Mouse (Mus musculus) 3134 (cell line): ENCODE measurements around the gene Hspa13.
A peak's percentile ranks its signal among the peaks of the same experiment; 100 is the strongest.

Experiments
- DNase-seq: peaks from one replicate; pipeline ENCODE4 v3.0.0-alpha.2; 2011; ENCODE audit warnings: low spot score; ENCODE audit not compliant: insufficient read length; ENCODE audit errors: extremely low read depth

The Hspa13 gene

DNA sequence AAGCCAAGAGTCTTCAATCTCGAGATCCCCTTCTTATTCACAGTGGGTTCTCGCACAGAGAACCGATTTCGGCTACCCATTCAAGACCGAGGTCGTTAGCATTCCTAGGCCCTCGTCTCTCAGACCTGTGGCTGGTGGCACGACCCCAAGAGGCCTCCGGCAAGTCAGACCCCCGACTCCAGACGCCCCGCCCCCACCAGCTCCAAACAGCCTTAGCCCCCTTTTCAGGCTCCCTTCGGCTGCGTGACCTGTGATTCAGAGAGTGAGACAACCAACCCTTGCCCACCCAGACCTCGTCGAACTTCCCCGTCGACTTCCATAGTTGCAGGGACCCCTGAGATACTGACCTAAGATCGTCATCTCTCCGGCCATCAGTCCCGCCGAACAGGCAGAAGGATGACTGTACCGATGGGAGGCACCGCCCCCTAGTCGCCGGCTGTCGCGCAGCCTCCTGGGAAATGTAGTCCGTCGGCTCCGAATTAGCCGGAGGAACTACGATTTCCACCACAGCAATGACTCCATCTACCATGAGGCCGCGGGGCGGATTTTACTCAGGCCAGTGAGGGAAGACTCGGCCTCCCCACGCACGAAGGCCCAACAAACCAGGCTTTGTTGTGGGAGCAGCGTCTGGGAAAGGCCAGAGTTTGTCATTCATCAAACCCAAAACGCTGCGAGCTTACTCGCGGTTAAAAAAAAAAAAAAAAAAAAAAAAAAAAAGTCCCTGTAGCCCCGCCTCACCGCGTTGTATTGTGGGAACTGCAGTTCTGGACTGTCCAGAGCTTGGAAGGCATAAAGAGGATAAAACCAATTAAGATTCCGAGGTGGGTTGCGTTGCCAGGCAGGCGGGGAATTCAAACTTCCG lies at the start of gene Hspa13:
TSS of gene Hspa13 (minus strand) at position 717 of the 862 bp plus-strand sequence.
- peak; percentile 98 for DNase-seq

DNA sequence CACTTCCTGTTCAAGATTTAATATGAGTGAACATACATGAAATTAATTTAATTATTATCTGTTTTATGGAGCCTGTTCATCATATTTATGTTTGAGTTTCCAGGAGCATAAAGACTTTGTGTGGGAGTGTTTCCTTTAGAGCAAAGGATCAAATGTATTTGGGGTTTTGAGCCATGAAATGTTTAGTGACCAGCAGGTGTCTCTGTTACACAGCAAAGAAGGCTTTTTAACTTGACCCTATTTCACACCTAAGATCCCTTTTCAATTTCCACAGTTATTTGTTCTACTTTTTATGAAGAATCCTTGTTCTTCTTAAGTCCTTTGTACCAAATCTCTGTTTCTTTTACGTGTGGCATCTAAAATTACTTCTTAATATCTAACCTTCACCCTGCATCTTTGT lies 12.4 kb upstream of the Hspa13 start:
- DNase-seq, result no peak

DNA sequence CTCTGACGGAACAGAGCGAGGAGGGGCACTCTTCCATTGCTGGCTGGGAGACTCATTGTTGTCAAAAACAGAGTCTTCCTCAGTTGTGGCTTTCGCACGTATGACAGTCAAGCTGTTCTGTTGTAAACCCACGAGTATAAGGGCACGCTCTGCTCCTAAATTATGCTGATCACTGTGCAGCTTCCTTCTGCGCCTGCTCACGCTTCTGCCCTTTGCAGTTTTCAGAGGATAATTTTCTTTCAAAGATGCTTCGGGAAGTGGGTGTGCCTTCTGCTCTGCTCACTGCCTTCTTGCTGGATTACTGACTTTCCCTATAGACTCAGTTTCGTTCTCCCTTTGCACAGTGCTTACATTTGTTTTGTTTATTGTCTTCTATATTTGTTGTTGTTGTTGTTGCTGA lies 6.3 kb upstream of the Hspa13 start:
- no peak for DNase-seq

DNA sequence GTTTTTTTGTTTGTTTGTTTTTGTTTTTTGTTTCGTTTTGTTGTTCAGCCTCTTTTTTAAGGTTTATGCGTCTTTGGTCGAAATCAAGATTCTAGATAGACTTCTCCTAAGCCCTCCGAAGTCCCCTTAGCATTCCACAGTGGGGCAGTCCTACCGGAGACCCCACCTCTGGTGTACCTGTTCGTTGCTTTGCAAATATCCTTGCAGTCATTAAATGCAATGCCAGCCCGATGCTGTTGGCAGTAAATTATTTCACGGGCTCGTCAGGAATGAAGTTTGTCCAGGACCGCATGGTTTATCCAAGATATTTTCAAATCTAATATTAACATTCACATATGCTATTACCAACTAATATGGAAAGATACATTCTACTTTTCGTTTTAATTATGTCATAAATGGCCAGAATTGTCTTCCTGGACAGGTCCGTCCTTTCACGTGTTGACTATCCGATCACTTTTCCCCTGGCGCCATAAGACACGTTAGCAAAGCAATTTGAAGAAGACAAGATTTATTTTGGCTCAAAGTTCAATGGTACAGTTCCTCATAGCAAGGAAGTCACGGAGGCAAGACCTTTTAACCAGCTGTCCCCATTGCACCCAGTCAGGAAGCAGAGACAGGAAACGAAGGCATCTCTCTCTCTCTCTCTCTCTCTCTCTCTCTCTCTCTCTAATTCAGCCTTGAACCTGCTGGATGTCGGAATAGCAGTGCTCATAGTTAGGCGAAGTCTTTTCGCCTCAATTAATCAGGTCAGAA lies 522 bp upstream of the Hspa13 start:
- peak; percentile 43 for DNase-seq

DNA sequence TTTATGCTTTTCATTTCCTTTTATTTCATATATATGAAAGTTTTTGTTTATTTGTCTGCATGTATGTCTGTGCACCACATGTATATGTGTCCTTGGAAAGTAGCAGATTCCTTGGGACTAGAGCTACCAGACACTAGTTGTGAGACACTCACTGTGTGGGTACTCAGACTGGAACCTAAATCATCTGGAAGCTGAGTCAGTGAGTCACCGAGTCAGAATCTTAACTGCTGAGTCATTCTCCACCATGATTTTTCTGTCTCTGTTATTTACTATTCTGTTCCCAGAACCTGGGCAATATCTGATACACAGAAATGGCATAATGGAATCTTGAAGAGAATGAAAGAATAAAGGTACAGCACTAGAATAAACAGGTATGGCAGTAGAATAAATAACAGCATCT lies 14.0 kb downstream of the Hspa13 start:
- peak; percentile 48 for DNase-seq

DNA sequence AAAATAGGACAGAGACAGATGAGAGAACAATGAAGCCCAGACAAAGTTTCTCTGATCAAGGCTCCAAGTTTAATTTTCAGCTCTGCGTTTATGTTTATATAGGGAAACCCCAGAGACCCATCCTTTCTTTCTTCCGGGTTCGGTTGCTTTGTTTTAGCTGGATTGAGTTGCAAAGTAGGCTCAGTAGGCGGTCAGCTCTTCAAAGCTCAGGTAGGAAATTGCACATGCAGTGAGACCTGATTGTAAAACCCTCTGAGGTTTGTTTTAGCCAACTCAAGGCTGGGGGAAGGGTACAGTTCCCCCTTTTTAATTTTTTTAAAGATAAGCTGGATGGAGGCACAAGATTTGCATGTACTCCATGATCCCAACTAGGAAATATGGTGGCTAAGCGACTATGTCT lies 16.8 kb downstream of the Hspa13 start:
- no peak for DNase-seq

DNA sequence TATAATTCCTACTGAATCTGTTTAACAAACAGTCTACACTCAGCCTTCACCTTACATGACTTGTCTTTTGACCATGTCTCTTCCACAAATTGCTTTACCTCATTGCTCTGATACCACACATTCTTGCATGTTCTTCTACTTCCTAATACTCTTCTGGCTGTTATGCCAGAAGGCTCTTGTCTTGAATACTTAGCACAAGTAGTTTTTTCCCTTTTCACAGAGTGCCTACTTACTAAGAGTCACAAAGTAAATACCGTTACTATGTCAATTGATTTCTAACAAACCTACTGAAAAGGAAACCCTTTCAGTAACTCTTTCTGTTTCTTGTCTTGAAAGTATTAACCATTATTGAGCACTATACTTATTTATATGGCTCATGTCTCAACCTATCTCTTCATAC lies 18.0 kb downstream of the Hspa13 start:
- DNase-seq, result no peak

DNA sequence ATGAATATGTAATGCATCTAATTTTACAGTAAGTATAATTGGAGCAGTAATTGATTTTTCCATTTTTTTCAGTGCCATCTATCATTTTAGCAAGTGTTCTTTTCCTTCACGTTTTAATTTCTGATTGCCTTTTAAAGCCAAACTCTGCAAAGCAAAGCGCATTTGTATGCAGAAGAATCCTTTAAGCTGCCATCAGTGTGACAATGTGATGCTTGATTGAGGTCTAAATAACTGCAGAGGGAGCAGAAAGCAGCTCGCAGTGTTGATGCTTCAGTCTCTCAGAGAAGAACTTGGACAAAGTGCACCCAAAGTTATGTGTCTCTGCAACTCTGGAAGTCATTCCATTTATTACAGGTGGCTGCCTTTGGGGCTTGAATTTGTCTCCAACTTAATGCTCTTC lies 22.9 kb downstream of the Hspa13 start:
- DNase-seq, result no peak

DNA sequence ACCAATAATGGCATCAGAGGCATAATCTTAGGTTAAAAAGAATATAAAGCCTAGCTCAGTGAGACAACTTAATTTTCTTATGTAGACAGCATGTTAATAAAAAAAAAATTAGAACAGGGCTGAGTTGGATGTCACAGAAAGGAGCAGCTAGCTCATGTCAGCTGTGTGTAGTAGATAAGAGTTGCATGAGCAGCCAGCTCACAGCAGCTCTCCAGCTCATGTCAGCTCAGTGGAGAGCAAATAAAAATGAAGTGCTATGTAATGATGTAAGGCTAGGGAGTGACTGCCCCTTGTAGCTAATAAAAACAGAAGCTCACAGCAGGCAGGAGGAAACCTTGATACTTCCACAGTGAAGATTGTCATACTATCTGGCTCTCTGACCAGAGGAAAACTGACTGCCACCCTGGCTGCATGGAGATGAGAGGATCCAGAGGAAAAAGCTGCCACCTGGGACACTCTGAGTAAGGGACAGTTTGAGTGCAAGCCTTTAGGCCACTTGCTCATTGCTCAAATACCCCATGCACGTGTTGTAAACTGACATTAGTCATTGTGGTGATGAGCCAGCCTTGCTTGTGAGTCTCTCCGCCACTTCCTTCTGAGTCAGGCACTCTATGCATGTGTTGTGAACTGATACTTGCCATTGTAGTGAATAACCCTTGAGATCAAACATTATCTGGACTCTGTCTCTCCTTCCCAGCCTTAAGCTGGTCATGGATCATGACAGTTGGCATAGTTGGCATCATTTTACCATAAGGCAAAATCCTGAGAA lies 49.3 kb downstream of the Hspa13 start:
- DNase-seq, result peak; percentile 59

DNA sequence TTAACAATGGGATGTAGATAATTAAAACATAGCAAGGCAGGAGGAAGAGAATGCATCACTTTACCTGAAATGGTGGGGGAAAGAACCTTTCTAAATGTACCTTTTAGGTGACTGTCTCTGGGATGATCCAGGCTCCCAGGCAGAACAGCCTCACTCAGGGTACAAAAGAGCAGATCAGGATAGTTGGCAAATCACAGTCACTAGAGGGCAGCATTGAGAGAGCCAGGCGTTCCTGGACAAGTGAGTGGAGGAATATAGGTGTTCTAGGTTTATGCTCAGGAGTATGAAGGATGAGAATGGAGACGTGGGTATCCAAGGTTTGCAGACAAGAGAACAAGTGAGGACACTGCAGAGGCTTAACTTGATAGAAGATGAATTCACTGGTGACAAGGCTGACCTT lies 70.7 kb downstream of the Hspa13 start:
- DNase-seq, result no peak
